In genomic region chr17:57335673-57336303, GRCm38 (mm10) we compare ENCODE assay signal across 9 mouse cellular contexts. TPM values are rescaled to one million over a fixed set of nuclear protein-coding genes. Genes with fewer than 3 reads are reported as not detected.
DNase-seq lines count a peak whose midpoint lies in the region; ATAC-seq and TF ChIP-seq lines count a peak whose summit lies in the region.
"Had no signal": no experiment of that assay in that cellular context is flagged by ENCODE, and none has a peak within 500 bp of the region (broad histone marks: within the 10 kb centered on the region; RNA-seq: fewer than 3 reads in every experiment).

No protein-coding gene starts in this region.

- 12% methylated on average over 11 of the region's 11 CpGs for WGBS in forebrain, embryonic 15.5 days
- 9% methylated on average over 11 of the region's 11 CpGs for WGBS in liver, postnatal 0 days (ENCODE audit: insufficient replicate concordance)
- WGBS in neural tube, embryonic 14.5 days, result 10% methylated on average over 11 of the region's 11 CpGs

- H3K4me3 ChIP-seq in forebrain, embryonic 15.5 days, result no peak overlapping the region
- no peak overlapping the region for H3K4me3 ChIP-seq in liver, postnatal 0 days (ENCODE audit: low read depth, low read length)
- H3K4me3 ChIP-seq in neural tube, embryonic 14.5 days (ENCODE audit: low read depth, low read length), result no peak overlapping the region
- H3K4me3 ChIP-seq: myocyte had no signal

- H3K36me3 ChIP-seq in forebrain, embryonic 15.5 days, result no peaks in the 10 kb centered on the region
- no peaks in the 10 kb centered on the region for H3K36me3 ChIP-seq in liver, postnatal 0 days (replicated peaks; ENCODE audit: insufficient read depth, low read length)
- no peaks in the 10 kb centered on the region for H3K36me3 ChIP-seq in neural tube, embryonic 14.5 days (ENCODE audit: control insufficient read depth, insufficient read depth, low read length)

- peak; percentile 88 for DNase-seq in ES-CJ7 (ENCODE audit: low read depth, low spot score)
- DNase-seq in cerebellum, adult 11 months, result peak; percentile 75
- DNase-seq in heart, postnatal 25 days (ENCODE audit: low spot score), result peak; percentile 60
- DNase-seq in layer of hippocampus, adult 11-12 months (ENCODE audit: low spot score), result peak; percentile 95
- peak; percentile 92 for DNase-seq in liver, postnatal 0 days
- peak; percentile 92 for DNase-seq in testis, postnatal 10 days (ENCODE audit: low spot score)

- no peak overlapping the region for H3K4me2 ChIP-seq in forebrain, embryonic 15.5 days (replicated peaks)
- peak overlapping the region; percentile 27; the same call in 1 of the 2 replicates for H3K4me2 ChIP-seq in liver, postnatal 0 days (ENCODE audit: low read depth, low read length)
- no peak overlapping the region for H3K4me2 ChIP-seq in neural tube, embryonic 14.5 days (ENCODE audit: low read depth, low read length)

- no peaks in the 10 kb centered on the region for H3K27me3 ChIP-seq in forebrain, embryonic 15.5 days
- no peaks in the 10 kb centered on the region for H3K27me3 ChIP-seq in liver, postnatal 0 days (ENCODE audit: insufficient read depth, low read length)
- no peaks in the 10 kb centered on the region for H3K27me3 ChIP-seq in neural tube, embryonic 14.5 days (ENCODE audit: control insufficient read depth, insufficient read depth, low read length)

- TF ChIP-seq EP300 in liver, postnatal 0 days (IDR thresholded peaks at IDR 0.05; ENCODE audit: low read depth), result no peak

- no peaks in the 10 kb centered on the region for H3K9me3 ChIP-seq in forebrain, embryonic 15.5 days
- H3K9me3 ChIP-seq in liver, postnatal 0 days (ENCODE audit: low read length), result no peaks in the 10 kb centered on the region
- H3K9me3 ChIP-seq in neural tube, embryonic 14.5 days (ENCODE audit: control insufficient read depth, low read length), result no peaks in the 10 kb centered on the region

- H3K9ac ChIP-seq in forebrain, embryonic 15.5 days (replicated peaks), result no peak overlapping the region
- no peak overlapping the region for H3K9ac ChIP-seq in liver, postnatal 0 days (replicated peaks)
- no peak overlapping the region; the same call in 1 of the 2 replicates for H3K9ac ChIP-seq in neural tube, embryonic 14.5 days (replicated peaks; ENCODE audit: low read depth, low read length)

- 0 out of 2 replicates have a peak, but pooled peaks cover 2% of the 10 kb centered on the region for H3K4me1 ChIP-seq in forebrain, embryonic 15.5 days
- H3K4me1 ChIP-seq in liver, postnatal 0 days (ENCODE audit: insufficient read depth), result peaks cover 8% of the 10 kb centered on the region
- no peaks in the 10 kb centered on the region for H3K4me1 ChIP-seq in neural tube, embryonic 14.5 days (ENCODE audit: control insufficient read depth, insufficient read depth, low read length)

- H3K27ac ChIP-seq in forebrain, embryonic 15.5 days (replicated peaks), result no peak overlapping the region
- no peak overlapping the region for H3K27ac ChIP-seq in liver, postnatal 0 days (ENCODE audit: low read depth)
- H3K27ac ChIP-seq in neural tube, embryonic 14.5 days (ENCODE audit: low read depth, low read length), result no peak overlapping the region

- TF ChIP-seq CTCF in liver, postnatal 0 days (IDR thresholded peaks at IDR 0.05; ENCODE audit: low read depth), result peak; percentile 98

- intact Hi-C loops in heart, postnatal 25 days (cut with DNase I), result loop anchor here (1.0 to 10.0 kb wide), 3 partner anchors 115 to 271 kb away; no protein-coding TSS in a partner anchor

- peak; percentile 90 for ATAC-seq in forebrain, embryonic 15.5 days (replicated peaks)
- peak; percentile 79 for ATAC-seq in liver, postnatal 0 days
- peak; percentile 93 for ATAC-seq in neural tube, embryonic 14.5 days (ENCODE audit: low read depth)

RNA-seq across cellular contexts. Expression of gene Adgre1, which starts 22.7 kb away (rescaled TPM):
- polyA plus RNA-seq in forebrain, embryonic 15.5 days (2015; fragmentation: Nextera tagmentation; extraction: Ambion mirVana), result 3.4 and 3.5 TPM in 2 replicates
- total RNA-seq in heart, postnatal 25 days (2021), result 10 to 100 TPM in 1 of 2 experiments, 1 to 10 TPM in 1; 8.7 to 10.1 TPM
- 16.2 and 16.4 TPM in 2 replicates for polyA plus RNA-seq in liver, postnatal 0 days (2015; fragmentation: Nextera tagmentation; extraction: Ambion mirVana)
- 2.3 and 6.1 TPM in 2 replicates for polyA plus RNA-seq in neural tube, embryonic 14.5 days (2014; fragmentation: Nextera tagmentation; extraction: Ambion mirVana)

RNA-seq across cellular contexts. Expression of gene Vav1, which starts 56.9 kb away (rescaled TPM):
- polyA plus RNA-seq in forebrain, embryonic 15.5 days (2015; fragmentation: Nextera tagmentation; extraction: Ambion mirVana), result 1.2 and 1.5 TPM in 2 replicates
- 1 to 10 TPM; 1.5 to 1.7 TPM for total RNA-seq in heart, postnatal 25 days (2021)
- 13.1 and 14.1 TPM in 2 replicates for polyA plus RNA-seq in liver, postnatal 0 days (2015; fragmentation: Nextera tagmentation; extraction: Ambion mirVana)
- 1.1 and 1.7 TPM in 2 replicates for polyA plus RNA-seq in neural tube, embryonic 14.5 days (2014; fragmentation: Nextera tagmentation; extraction: Ambion mirVana)
- polyA plus RNA-seq: myocyte had no signal
